Mouse (Mus musculus): Measurements from ENCODE around the gene Bco1. TPM values are rescaled to one million over a fixed set of nuclear protein-coding genes. Genes with fewer than 3 reads are reported as not detected.

The Bco1 gene
- total RNA-seq, 2 experiments from 2014 or later = 0.62 to 2.0 TPM

Other genes starting within 250 kb of the Bco1 start
- 10 to 100 TPM; 32.8 to 33.6 TPM for gene Cmc2, start 174.4 kb upstream of the Bco1 start, total RNA-seq (2021)
- gene Cenpn, start 174.1 kb upstream of the Bco1 start, total RNA-seq (2021) = 10 to 100 TPM; 16.8 to 18.7 TPM
- 10 to 100 TPM; 20.9 to 23.2 TPM for gene Atmin, start 152.5 kb upstream of the Bco1 start, total RNA-seq (2021)
- gene 1700030J22Rik, start 116.9 kb upstream of the Bco1 start, total RNA-seq (2021) = 1 to 10 TPM in 1 of 2 experiments, under 1 TPM in 1; 0.96 to 1.5 TPM
- 10 to 100 TPM; 93.6 to 96.6 TPM for gene Gcsh, start 102.3 kb upstream of the Bco1 start, total RNA-seq (2021)
- gene Pkd1l2, start 13.4 kb upstream of the Bco1 start, total RNA-seq (2021) = 1 to 10 TPM; 1.5 to 3.1 TPM
- gene Gan, start 62.3 kb downstream of the Bco1 start, total RNA-seq (2021) = 10 to 100 TPM; 14.9 to 16.4 TPM
- gene Cmip, start 161.2 kb downstream of the Bco1 start, total RNA-seq (2021) = 100 to 1,000 TPM; 120 to 133 TPM